Mouse (Mus musculus) stomach, embryonic 14.5 days (tissue): Measurements from ENCODE around the gene Dqx1. TPM values are rescaled to one million over a fixed set of nuclear protein-coding genes. Genes with fewer than 3 reads are reported as not detected.
A peak's percentile ranks its signal among the peaks of the same experiment; 100 is the strongest.

Experiments
- ATAC-seq: fragments of 200-750 bp; cut with Nextera tagmentation; 2 replicates; pipeline ENCODE4 v1.8.0; 2017; ENCODE audit warnings: low read depth, moderate TSS enrichment; ENCODE audit not compliant: insufficient number of reproducible peaks, insufficient read depth, low FRiP score
- H3K27ac ChIP-seq: fragments of 300-500 bp; sonication (generic); 2 replicates; pipeline ENCODE4 v1.5.1; 2014; ENCODE audit warnings: mild to moderate bottlenecking, low read length, moderate library complexity, mixed read lengths
- H3K27me3 ChIP-seq: fragments of 300-500 bp; sonication (generic); 2 replicates; pipeline ENCODE4 v1.6.1; 2014; ENCODE audit warnings: low read length, control low read depth, mixed read lengths; ENCODE audit not compliant: control insufficient read depth, insufficient read depth
- H3K36me3 ChIP-seq: fragments of 300-500 bp; sonication (generic); 2 replicates; pipeline ENCODE4 v1.6.1; 2014; ENCODE audit warnings: mild to moderate bottlenecking, control low read depth, low read length, moderate library complexity, mixed read lengths; ENCODE audit not compliant: control insufficient read depth, insufficient read depth
- H3K4me1 ChIP-seq: fragments of 300-500 bp; sonication (generic); 2 replicates; pipeline ENCODE4 v1.6.1; 2014; ENCODE audit warnings: low read length, control low read depth, mixed read lengths; ENCODE audit not compliant: control insufficient read depth, insufficient read depth
- H3K4me2 ChIP-seq: fragments of 300-500 bp; sonication (generic); replicated peaks from 2 replicates; pipeline ENCODE4 v1.6.1; 2014; ENCODE audit warnings: low read depth, low read length, control low read depth
- H3K4me3 ChIP-seq: fragments of 300-500 bp; sonication (generic); 2 replicates; pipeline ENCODE4 v1.5.1; 2014; ENCODE audit warnings: low read depth, low read length, control low read depth
- H3K9ac ChIP-seq: fragments of 300-500 bp; sonication (generic); replicated peaks from 2 replicates; pipeline ENCODE4 v1.6.1; 2014; ENCODE audit warnings: low read depth, mild to moderate bottlenecking, control low read depth, low read length, moderate library complexity, mixed read lengths
- H3K9me3 ChIP-seq: fragments of 300-500 bp; sonication (generic); 2 replicates; pipeline ENCODE4 v1.6.1; 2016; ENCODE audit warnings: low read depth, low read length, control low read depth; ENCODE audit not compliant: control insufficient read depth
- WGBS: fragments of 180-500 bp; shearing (Covaris S2); extraction: QIAGEN DNeasy Blood & Tissue Kit; methylation state at CpG from one replicate; pipeline ENCODE4 v1.1.7; 2014; 5-methylcytosine and 5-hydroxymethylcytosine counted together
- polyA plus RNA-seq: library from polyadenylated mRNA; unstranded; fragments of >200 nt; fragmentation: Nextera tagmentation; extraction: Ambion mirVana; gene quantifications from 2 replicates; pipeline ENCODE4 v1.2.1, GENCODE M21; 2014

Gene Dqx1
- polyA plus RNA-seq, 1 experiment from 2014 or later: 4.2 TPM

- peak overlapping the region; percentile 91 for H3K4me2 ChIP-seq
- peaks cover 10% of the 10 kb centered on the region; the same call in 1 of the 2 replicates for H3K4me1 ChIP-seq
- peak; percentile 80 for ATAC-seq
- peak overlapping the region; percentile 57 for H3K9ac ChIP-seq
- H3K36me3 ChIP-seq: no peaks in the 10 kb centered on the region
- peak overlapping the region; percentile 72 for H3K4me3 ChIP-seq
- H3K27ac ChIP-seq: peak overlapping the region; percentile 81
- H3K9me3 ChIP-seq: no peaks in the 10 kb centered on the region
- no peaks in the 10 kb centered on the region for H3K27me3 ChIP-seq
- WGBS: under 1% methylated on average over 74 of the region's 74 CpGs
Observed at GRCm38 (mm10) chr6:83101688-83102556, 44.3 kb downstream of the Dqx1 start.

DNA sequence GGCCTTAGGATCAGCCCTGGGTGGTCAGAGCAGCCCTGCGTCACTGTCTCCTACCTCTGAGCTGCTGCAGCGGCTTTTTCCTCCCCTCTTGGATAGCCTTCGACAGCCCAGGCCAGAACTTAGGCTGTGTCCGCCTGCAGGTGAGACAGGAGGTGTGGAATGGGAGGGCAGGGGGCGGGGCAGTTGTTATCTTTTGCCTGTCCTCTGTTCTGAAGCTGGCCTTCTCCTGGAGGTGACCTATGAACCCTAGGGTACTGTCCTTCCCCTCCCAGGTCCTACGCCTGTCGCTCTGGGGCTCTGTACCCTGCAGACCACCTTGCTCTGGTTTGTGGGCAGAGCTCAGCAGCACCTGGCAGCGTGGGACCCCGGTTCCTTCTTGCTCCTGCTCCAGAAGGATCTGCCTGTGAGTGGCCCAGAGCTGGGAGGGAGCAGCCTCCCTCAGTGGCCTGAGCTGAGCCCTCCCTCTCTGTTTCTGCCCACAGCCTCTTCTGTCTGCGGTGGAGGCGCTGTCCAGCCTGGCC is 45.5 kb downstream of the Dqx1 start:
- no peak overlapping the region for H3K27ac ChIP-seq
- no peaks in the 10 kb centered on the region for H3K27me3 ChIP-seq
- peaks cover 15% of the 10 kb centered on the region for H3K4me1 ChIP-seq
- no peak for ATAC-seq
- WGBS: 35% methylated on average over 11 of the region's 11 CpGs
- no peaks in the 10 kb centered on the region for H3K9me3 ChIP-seq
- H3K36me3 ChIP-seq: no peaks in the 10 kb centered on the region
- no peak overlapping the region for H3K9ac ChIP-seq
- no peak overlapping the region for H3K4me3 ChIP-seq
- 0 out of 2 replicates have a peak overlapping the region, but pooled peaks have one; percentile 91 for H3K4me2 ChIP-seq

- no peak overlapping the region for H3K9ac ChIP-seq
- no peaks in the 10 kb centered on the region for H3K27me3 ChIP-seq
- H3K4me3 ChIP-seq: no peak overlapping the region
- no peaks in the 10 kb centered on the region for H3K36me3 ChIP-seq
- H3K27ac ChIP-seq: no peak overlapping the region
- peaks cover 19% of the 10 kb centered on the region for H3K4me1 ChIP-seq
- no peak for ATAC-seq
- WGBS: 78% methylated on average over 4 of the region's 4 CpGs
- no peak overlapping the region for H3K4me2 ChIP-seq
- H3K9me3 ChIP-seq: no peaks in the 10 kb centered on the region
Observed at GRCm38 (mm10) chr6:83104158-83104557, 46.5 kb downstream of the Dqx1 start.

DNA sequence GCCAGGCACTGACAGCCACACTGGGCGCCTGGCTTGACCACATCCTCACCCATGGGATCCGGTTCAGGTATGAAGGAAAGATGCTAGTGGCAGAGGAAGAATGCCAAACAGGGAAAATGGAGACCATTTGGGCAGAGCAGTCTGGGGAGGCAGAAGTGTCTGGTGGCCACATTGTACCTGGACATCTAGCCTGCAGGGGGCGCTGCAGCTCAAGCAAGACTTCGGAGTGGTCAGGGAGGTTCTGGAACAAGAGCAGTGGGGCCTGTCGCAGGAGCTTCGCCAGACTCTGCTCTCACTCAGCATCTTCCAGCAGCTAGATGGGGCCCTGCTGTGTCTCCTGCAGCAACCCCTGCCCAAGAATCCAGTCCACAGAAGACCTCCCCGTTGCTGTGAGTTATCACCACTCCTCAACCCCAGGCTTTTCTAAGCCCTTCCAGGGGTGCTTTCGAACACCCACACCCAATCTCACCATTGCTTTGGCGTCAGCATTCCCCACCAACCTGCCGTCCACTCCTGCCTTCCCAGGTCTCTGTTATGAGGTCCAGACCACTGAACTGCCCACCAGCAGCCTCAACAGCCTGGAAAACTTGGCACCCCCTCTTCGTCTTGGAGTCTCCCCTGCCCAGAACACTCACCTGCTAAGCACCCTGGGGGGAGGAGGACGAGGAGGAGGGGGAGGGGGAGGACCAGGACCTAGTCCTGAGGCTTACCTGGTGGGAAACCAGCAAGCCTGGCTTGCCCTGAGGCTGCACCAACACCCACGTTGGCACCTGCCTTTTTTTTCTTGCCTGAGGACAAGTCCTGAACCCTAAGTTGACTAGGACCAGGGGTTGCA is 50.1 kb downstream of the Dqx1 start:
- 0 out of 2 replicates have a peak, but pooled peaks have one; percentile 31 for ATAC-seq
- no peaks in the 10 kb centered on the region for H3K9me3 ChIP-seq
- no peaks in the 10 kb centered on the region for H3K27me3 ChIP-seq
- peak overlapping the region; percentile 94; the same call in 1 of the 2 replicates for H3K9ac ChIP-seq
- H3K4me1 ChIP-seq: peaks cover 22% of the 10 kb centered on the region
- WGBS: 36% methylated on average over 13 of the region's 13 CpGs
- H3K4me3 ChIP-seq: peak overlapping the region; percentile 96; the same call in 1 of the 2 replicates
- H3K36me3 ChIP-seq: peaks cover 4% of the 10 kb centered on the region; the same call in 1 of the 2 replicates
- H3K4me2 ChIP-seq: peak overlapping the region; percentile 87
- H3K27ac ChIP-seq: no peak overlapping the region

- Histone ChIP-seq H3K9me3 (no peaks in the 10 kb centered on the region), H3K4me1 (peaks cover 17% of the 10 kb centered on the region), H3K27me3 (no peaks in the 10 kb centered on the region), H3K27ac (peak within 1 kb of the TSS; percentile 78), H3K4me2 (peak within 1 kb of the TSS; percentile 87), H3K4me3 (peak within 1 kb of the TSS; percentile 96), H3K9ac (peak within 1 kb of the TSS; percentile 94), H3K36me3 (peaks cover 4% of the 10 kb centered on the region; the same call in 1 of the 2 replicates)
- ATAC-seq: peak; percentile 83
- under 1% methylated on average over 76 of the region's 76 CpGs for WGBS
Observed at GRCm38 (mm10) chr6:83108762-83109668, 51.4 kb downstream of the Dqx1 start, which contains the start of gene Mrpl53. TSS of gene Mrpl53 (plus strand) at chr6:83109040.

- no peak for ATAC-seq
- 87% methylated on average over 4 of the region's 4 CpGs for WGBS
- no peaks in the 10 kb centered on the region for H3K27me3 ChIP-seq
Observed at GRCm38 (mm10) chr6:83111510-83112136, 54.0 kb downstream of the Dqx1 start.

GRCm38 (mm10) chr6:83115011-83115671 is 57.5 kb downstream of the Dqx1 start, which contains the start of gene Mogs:
TSS of gene Mogs (plus strand) at chr6:83115496.
- H3K27ac ChIP-seq: peak within 1 kb of the TSS; percentile 77
- H3K27me3 ChIP-seq: no peaks in the 10 kb centered on the region
- H3K9ac ChIP-seq: peak within 1 kb of the TSS; percentile 71
- H3K4me1 ChIP-seq: peaks cover 22% of the 10 kb centered on the region
- peak within 1 kb of the TSS; percentile 65 for H3K4me3 ChIP-seq
- H3K9me3 ChIP-seq: no peaks in the 10 kb centered on the region
- peak within 1 kb of the TSS; percentile 94 for H3K4me2 ChIP-seq
- under 1% methylated on average over 57 of the region's 58 CpGs for WGBS
- peaks cover 25% of the 10 kb centered on the region for H3K36me3 ChIP-seq
- ATAC-seq: peak; percentile 93

More at GRCm38 (mm10) chr6:83111510-83112136, 54.0 kb downstream of the Dqx1 start:
- H3K4me3 ChIP-seq: no peak overlapping the region
- H3K4me1 ChIP-seq: peaks cover 26% of the 10 kb centered on the region
- H3K36me3 ChIP-seq: peaks cover 4% of the 10 kb centered on the region; the same call in 1 of the 2 replicates
- H3K9ac ChIP-seq: no peak overlapping the region
- H3K9me3 ChIP-seq: no peaks in the 10 kb centered on the region
- no peak overlapping the region for H3K4me2 ChIP-seq
- H3K27ac ChIP-seq: no peak overlapping the region
